Mouse (Mus musculus) retina, embryonic 14.5 days (tissue): ENCODE results near the gene Iars.

Experiments used
- DNase-seq: peaks from one replicate; pipeline ENCODE4 v3.0.0-alpha.2; 2015; ENCODE audit warnings: low spot score

Gene Iars

DNA sequence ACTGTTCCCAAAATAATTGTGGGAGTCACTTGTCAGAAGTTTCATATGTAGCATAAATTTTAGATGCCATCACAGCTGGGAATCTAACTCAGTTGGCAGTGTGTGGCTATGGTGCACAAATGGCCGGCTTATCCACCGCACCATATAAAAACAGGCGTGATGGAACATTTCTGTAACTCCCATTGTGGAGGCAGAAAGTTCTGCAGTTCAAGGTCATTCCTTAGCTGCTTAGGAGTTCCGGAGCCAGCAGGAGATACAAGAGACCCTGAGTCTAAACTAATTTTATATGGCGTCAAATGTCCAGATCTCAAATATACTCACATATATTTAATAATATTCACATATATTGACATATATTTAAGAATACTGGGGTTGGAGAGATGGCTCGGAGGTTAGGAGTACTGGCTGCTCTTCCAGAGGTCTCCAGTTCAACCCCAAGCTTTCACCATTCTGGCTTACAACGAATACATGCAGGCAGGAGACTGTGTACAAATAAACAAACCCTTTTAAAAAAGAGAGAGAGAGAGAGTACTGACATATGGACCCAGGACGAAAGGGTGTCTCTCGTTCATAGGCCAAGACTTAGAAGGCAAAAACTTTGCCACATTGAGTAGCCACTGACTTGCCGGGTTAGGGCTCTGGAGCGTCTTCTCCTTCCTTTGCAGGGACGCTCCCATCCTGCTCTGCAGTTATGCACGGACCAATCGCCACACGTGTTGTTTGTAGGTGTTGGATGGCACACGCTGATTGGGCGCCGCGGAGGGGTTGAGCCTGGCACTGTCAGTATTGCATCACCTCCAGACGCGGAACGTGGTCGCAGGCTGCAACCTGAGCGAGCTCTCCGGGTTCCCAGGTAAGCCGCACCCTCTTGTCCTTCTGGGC is at the start of gene Iars:
TSS of gene Iars (plus strand) at position 750 of the 882 bp plus-strand sequence.
- DNase-seq = peak; percentile 98

DNA sequence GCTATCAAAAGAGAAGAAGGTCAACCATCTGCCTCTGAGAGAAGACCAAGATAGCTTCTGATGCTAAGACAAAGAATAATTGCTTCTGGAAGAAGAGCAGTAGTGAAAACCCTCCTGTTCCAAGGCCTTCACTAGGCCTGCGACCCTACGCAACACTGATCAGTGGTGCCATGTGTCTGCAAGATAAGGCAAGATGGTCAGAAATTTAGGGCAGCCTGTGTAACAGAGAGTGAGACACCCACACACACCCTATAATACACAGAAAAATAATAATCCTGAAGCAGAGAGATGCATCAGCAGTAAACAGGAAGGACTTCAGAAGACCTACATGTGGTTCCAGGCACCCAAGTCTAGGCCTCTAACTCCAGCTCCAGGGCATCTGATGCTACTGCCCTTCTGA is 41.9 kb upstream of the Iars start:
- DNase-seq = no peak

- no peak for DNase-seq
Measured at GRCm38 (mm10) chr13:49642650-49643049, 39.2 kb upstream of the Iars start.

DNA sequence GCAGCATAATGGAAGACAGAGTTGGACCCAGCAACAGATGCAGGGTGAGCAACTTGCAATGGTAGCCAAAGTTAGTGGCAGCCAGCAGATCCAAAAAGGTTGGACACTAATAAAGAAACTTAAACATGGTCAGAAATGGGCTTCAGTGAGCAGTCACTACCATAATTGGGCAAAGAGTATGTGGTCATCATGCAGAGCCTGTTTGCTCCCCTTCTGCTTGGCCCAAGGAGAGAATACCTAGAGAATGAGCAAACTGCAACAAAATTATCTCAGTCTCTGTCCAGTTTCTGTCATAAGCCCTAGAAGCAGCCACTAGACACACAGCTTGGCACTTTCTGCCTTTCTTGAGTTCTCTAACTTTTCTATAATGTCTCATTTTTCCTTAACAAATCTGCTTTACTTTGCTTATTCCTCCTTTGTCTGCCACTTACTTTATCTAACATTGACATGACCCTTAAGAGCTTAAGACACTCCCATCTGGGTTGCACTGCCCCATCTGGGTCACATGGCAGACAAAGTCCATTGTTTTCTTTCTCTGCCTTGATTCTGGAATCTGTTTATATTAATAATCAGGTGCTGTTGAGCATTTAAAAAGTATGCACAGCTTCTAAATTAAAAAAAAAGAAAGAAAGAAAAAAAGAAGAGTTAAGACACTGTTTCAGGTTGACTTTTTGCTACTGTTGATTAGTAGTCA is 38.1 kb upstream of the Iars start:
- DNase-seq = no peak

GRCm38 (mm10) chr13:49644731-49645529 is 37.0 kb upstream of the Iars start:
- DNase-seq = peak; percentile 65

DNA sequence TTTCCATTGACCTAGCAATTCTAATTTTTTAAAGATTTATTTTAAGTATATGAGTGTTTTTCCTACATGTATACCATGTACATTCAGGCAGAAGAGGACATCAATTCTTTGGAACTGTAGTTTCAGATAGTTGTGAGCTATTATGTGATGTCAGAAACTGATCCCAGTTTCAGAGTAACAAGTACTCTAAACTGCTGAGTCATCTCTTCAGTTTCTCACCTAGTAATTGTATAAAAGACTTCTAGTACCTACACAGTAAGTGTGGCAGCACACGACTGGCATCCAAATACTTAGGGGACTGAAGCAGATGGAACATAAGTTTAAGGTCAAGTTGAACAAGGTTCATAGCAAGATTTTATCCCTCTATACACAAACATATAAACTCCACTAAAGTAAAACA is 35.9 kb upstream of the Iars start:
- DNase-seq = no peak

- DNase-seq = no peak
Measured at GRCm38 (mm10) chr13:49651136-49651535, 30.8 kb upstream of the Iars start.

- no peak for DNase-seq
Measured at GRCm38 (mm10) chr13:49651781-49652351, 30.0 kb upstream of the Iars start.

GRCm38 (mm10) chr13:49652481-49653179 is 29.3 kb upstream of the Iars start, which contains the start of the genes Cenpp and Nol8:
TSS of gene Cenpp (minus strand) at chr13:49652785.
TSS of gene Nol8 (plus strand) at chr13:49653078.
- DNase-seq = peak; percentile 100

GRCm38 (mm10) chr13:49653180-49653541 is 28.7 kb upstream of the Iars start:
- no peak for DNase-seq

- DNase-seq = no peak
Measured at GRCm38 (mm10) chr13:49677793-49678192, 4.1 kb upstream of the Iars start.

DNA sequence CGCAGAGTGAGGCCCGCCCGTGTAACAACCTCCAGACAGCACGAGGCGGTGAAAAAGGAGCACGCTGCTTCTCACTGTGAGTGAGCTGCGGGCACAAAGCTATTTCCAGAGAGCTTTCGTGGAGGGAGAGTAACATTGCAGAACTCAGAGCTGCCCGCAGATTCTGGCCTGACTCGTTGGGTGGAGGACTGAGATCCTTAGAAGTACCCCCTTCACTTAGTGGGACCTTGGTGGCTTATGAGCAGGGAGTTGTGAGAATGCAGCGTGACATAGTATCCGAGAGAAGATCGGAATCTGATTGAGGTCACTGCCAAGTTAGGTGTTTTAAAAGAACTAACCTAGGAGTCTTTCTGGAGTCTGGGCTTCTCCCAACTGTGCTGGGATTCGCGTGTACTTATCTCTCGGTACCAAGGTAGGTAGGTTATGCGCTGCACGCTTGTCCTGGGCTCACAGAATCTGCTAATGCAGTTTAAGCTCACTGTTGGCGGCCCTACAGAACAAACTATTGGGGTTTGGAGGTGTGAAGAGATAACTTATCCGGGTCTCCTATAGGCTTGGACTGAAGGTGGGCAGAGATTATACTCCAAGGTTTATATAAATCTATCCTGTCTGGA is 440 bp downstream of the Iars start:
- no peak for DNase-seq

- no peak for DNase-seq
Measured at GRCm38 (mm10) chr13:49684266-49684665, 2.4 kb downstream of the Iars start.

- no peak for DNase-seq
Measured at GRCm38 (mm10) chr13:49691056-49691455, 9.2 kb downstream of the Iars start.

DNA sequence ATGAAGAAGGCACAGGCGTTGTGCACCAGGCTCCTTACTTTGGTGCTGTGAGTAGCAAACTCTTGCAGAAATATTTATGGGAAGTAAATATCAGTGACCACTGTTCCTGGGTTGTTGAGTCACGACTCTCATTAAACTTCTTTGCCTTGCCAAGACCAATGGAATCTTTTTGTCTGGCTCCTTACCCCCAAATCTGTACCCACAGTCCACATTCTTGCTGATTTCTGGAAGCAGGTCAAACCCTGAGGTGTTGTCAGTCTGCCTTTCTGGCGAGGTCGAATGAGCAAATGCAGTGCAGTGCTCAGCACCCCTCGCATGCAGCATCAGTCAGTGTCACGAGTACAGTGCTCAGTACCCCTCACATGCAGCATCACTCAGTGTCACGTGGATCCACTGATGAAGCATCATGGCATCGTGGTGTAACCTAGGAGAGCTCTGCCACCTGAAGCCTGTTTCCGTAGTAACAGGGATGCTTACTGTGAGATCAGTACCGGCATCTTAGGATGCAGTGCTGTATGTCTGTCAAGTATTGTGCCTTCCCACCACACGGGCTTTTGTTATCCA is 21.4 kb downstream of the Iars start:
- no peak for DNase-seq

DNA sequence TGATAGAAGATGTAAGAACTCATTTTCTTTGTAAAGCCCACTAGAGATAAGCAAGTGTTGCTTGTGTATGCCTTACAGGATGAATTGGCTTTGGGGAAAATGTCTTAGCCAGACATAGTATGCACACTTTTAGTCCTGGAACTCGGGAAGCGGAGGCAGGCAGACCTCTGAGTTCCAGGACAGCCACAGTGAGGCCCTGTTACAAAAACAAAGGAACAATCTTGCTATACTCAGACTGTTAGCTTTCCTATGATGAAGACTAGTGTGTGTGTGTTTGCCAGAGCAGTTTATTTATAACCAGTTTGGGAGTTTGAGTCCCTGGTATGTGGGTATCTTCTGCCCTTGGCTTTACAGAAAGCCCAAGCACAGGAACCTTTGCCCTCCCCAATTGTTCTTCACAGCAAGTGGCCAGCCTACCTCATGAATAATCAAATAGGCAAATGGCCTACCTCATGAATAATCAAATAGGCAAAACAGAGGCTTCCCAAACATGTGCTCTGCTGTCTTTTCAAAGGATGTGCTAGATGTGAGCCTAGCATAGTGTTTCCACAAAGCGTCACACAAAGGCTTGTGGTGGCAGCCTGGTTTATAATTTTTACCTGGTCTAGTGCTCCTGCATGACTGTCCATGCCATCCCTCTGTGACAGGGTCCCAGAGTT is 24.3 kb downstream of the Iars start:
- DNase-seq = no peak

GRCm38 (mm10) chr13:49708311-49708710 is 26.4 kb downstream of the Iars start:
- no peak for DNase-seq

DNA sequence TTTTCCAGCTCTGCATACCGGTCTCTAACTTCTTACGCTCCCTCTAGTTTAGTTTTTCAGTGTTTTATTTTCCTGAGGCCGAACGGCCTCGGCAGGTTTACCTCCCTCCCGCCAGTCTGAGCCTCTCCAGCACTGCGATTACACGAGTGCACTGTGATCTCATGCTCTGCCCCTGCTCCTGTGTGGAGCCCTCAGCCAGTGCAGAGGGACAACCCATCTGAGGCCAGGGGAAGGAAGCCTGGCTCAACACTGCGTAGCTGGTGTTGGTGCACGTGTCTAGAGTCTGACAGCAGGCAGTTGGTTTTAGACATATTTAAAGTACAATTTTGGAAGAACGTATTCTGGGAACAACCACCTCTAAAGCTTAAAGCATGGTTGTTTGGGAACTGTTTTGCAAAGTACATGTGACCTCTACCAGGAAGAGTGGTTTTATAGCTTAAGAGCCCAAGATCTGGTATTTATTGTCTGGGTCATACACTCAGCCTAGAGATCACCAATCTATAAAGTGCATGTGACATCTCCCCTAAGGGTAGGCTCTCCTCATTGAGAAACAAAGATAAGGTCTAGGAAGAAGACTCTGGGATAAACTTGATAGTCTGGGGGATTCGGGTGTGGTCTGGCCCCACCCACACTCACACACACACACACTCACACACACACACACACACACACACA is 30.3 kb downstream of the Iars start:
- no peak for DNase-seq

DNA sequence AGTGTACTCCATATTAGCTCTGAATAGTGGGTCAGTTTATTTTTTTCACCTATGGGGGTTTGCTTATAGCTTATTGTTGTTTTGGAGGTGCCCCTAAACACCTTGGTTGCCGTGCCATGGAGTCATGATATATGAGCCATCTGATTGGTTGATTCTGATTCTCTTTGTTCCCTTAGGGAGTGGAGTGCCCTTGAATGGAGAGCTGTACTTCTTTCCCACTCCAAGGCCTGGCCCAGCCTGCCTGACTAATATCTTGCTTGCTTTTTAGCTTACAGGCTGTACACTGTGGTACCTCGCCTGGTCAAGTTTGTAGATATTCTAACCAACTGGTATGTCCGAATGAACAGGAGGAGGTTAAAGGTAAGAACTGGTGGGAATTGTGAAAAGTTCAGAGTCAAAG is 37.4 kb downstream of the Iars start:
- DNase-seq = no peak

GRCm38 (mm10) chr13:49736430-49736829 is 54.5 kb downstream of the Iars start:
- no peak for DNase-seq
